Mouse (Mus musculus): ENCODE results near the gene Ubc.

The Ubc gene

GRCm38 (mm10) chr5:125381954-125382672 is 7.9 kb downstream of the Ubc start:
- DNase-seq: no peak

GRCm38 (mm10) chr5:125378919-125379318 is 11.1 kb downstream of the Ubc start:
- DNase-seq: no peak

- no peak for DNase-seq
These were observed 12.8 kb downstream of the Ubc start for GRCm38 (mm10) chr5:125377214-125377613.

GRCm38 (mm10) chr5:125375871-125376270 is 14.1 kb downstream of the Ubc start:
- DNase-seq: no peak

GRCm38 (mm10) chr5:125372027-125372426 is 18.0 kb downstream of the Ubc start:
- DNase-seq: no peak

GRCm38 (mm10) chr5:125370950-125371693 is 18.9 kb downstream of the Ubc start:
- DNase-seq: no peak

GRCm38 (mm10) chr5:125368568-125368967 is 21.4 kb downstream of the Ubc start:
- DNase-seq: peak; percentile 67

GRCm38 (mm10) chr5:125368156-125368555 is 21.8 kb downstream of the Ubc start:
- DNase-seq: no peak

GRCm38 (mm10) chr5:125364851-125365429 is 25.1 kb downstream of the Ubc start:
- DNase-seq: no peak

- DNase-seq: peak; percentile 43
These were observed 26.1 kb downstream of the Ubc start for GRCm38 (mm10) chr5:125363894-125364293.

- DNase-seq: no peak
These were observed 29.0 kb downstream of the Ubc start for GRCm38 (mm10) chr5:125360981-125361510.

- DNase-seq: no peak
These were observed 29.4 kb downstream of the Ubc start for GRCm38 (mm10) chr5:125360566-125360965.

- DNase-seq: peak; percentile 54
These were observed 31.8 kb downstream of the Ubc start for GRCm38 (mm10) chr5:125358270-125358608.

- DNase-seq: no peak
These were observed 32.3 kb downstream of the Ubc start for GRCm38 (mm10) chr5:125357543-125358269.

- DNase-seq: no peak
These were observed 34.4 kb downstream of the Ubc start for GRCm38 (mm10) chr5:125355650-125356049.

- no peak for DNase-seq
These were observed 35.0 kb downstream of the Ubc start for GRCm38 (mm10) chr5:125354885-125355492.

GRCm38 (mm10) chr5:125352781-125353294 is 37.2 kb downstream of the Ubc start:
- no peak for DNase-seq

- no peak for DNase-seq
These were observed 38.1 kb downstream of the Ubc start for GRCm38 (mm10) chr5:125351939-125352338.

- DNase-seq: no peak
These were observed 38.9 kb downstream of the Ubc start for GRCm38 (mm10) chr5:125351057-125351456.

GRCm38 (mm10) chr5:125349391-125349790 is 40.6 kb downstream of the Ubc start:
- no peak for DNase-seq

GRCm38 (mm10) chr5:125348487-125348886 is 41.5 kb downstream of the Ubc start:
- DNase-seq: peak; percentile 70

- no peak for DNase-seq
These were observed 41.9 kb downstream of the Ubc start for GRCm38 (mm10) chr5:125348067-125348466.
